Mouse (Mus musculus): ENCODE measurements around the gene Itga10. TPM values are rescaled to one million over a fixed set of nuclear protein-coding genes. Genes with fewer than 3 reads are reported as not detected.
A peak's percentile ranks its signal among the peaks of the same experiment; 100 is the strongest.

Gene Itga10
- total and polyA plus RNA-seq, 2 experiments from 2014 or later: 0.57 to 2.8 TPM

- Histone ChIP-seq H3K9me3 (ENCODE audit: low read length) (no peaks in the 10 kb centered on the region), H3K27me3 (ENCODE audit: insufficient read depth, low read length) (no peaks in the 10 kb centered on the region), H3K36me3 (ENCODE audit: insufficient read depth) (peaks cover 26% of the 10 kb centered on the region; the same call in 1 of the 2 replicates), H3K4me2 (ENCODE audit: low read depth) (peak within 1 kb of the TSS; percentile 83), H3K27ac (ENCODE audit: low read depth, low read length) (peak within 1 kb of the TSS; percentile 90), H3K4me1 (ENCODE audit: insufficient read depth) (peaks cover 19% of the 10 kb centered on the region), H3K4me3 (ENCODE audit: low read depth, low read length) (peak within 1 kb of the TSS; percentile 82), H3K9ac (peak within 1 kb of the TSS; percentile 93)
- ATAC-seq (peak; percentile 94), DNase-seq (peak; percentile 86)
- WGBS: 2% methylated on average over 60 of the region's 60 CpGs
- peak; percentile 65 for TF ChIP-seq CTCF (IDR thresholded peaks at IDR 0.05; ENCODE audit: low read depth)
These were observed 10.2 kb upstream of the Itga10 start, which contains the start of the genes Pex11b and Gm42957 for GRCm38 (mm10) chr3:96634928-96635879. Pex11b (plus strand) TSS chr3:96635376. Gm42957 (plus strand) TSS chr3:96635474.

- peak overlapping the region; percentile 82 for H3K4me3 ChIP-seq (ENCODE audit: low read depth, low read length)
- H3K27me3 ChIP-seq (ENCODE audit: insufficient read depth, low read length): no peaks in the 10 kb centered on the region
- H3K9ac ChIP-seq: peak overlapping the region; percentile 93
- peak overlapping the region; percentile 90 for H3K27ac ChIP-seq (ENCODE audit: low read depth, low read length)
- H3K36me3 ChIP-seq (ENCODE audit: insufficient read depth): peaks cover 27% of the 10 kb centered on the region; the same call in 1 of the 2 replicates
- TF ChIP-seq CTCF (IDR thresholded peaks at IDR 0.05; ENCODE audit: low read depth): no peak
- peaks cover 15% of the 10 kb centered on the region for H3K4me1 ChIP-seq (ENCODE audit: insufficient read depth)
- no peaks in the 10 kb centered on the region for H3K9me3 ChIP-seq (ENCODE audit: low read length)
- DNase-seq (no peak), ATAC-seq (0 out of 2 replicates have a peak, but pooled peaks have one; percentile 1)
- 11% methylated on average over 15 of the region's 15 CpGs for WGBS
- peak overlapping the region; percentile 83 for H3K4me2 ChIP-seq (ENCODE audit: low read depth)
These were observed 9.5 kb upstream of the Itga10 start for GRCm38 (mm10) chr3:96635906-96636305.

- Histone ChIP-seq H3K27me3 (ENCODE audit: insufficient read depth, low read length) (no peaks in the 10 kb centered on the region), H3K9ac (0 out of 2 replicates have a peak overlapping the region, but pooled peaks have one; percentile 93), H3K9me3 (ENCODE audit: low read length) (no peaks in the 10 kb centered on the region), H3K4me3 (ENCODE audit: low read depth, low read length) (peak overlapping the region; percentile 82; the same call in 1 of the 2 replicates), H3K4me1 (ENCODE audit: insufficient read depth) (peaks cover 11% of the 10 kb centered on the region), H3K4me2 (ENCODE audit: low read depth) (peak overlapping the region; percentile 83), H3K27ac (ENCODE audit: low read depth, low read length) (no peak overlapping the region), H3K36me3 (ENCODE audit: insufficient read depth) (peaks cover 26% of the 10 kb centered on the region)
- no peak for TF ChIP-seq CTCF (IDR thresholded peaks at IDR 0.05; ENCODE audit: low read depth)
- DNase-seq (no peak), ATAC-seq (no peak)
- 72% methylated on average over 11 of the region's 11 CpGs for WGBS
These were observed 8.9 kb upstream of the Itga10 start for GRCm38 (mm10) chr3:96636448-96636847.

- ATAC-seq: no peak
- peaks cover 34% of the 10 kb centered on the region for H3K36me3 ChIP-seq (ENCODE audit: insufficient read depth)
- H3K27ac ChIP-seq (ENCODE audit: low read depth, low read length): no peak overlapping the region
- no peaks in the 10 kb centered on the region for H3K9me3 ChIP-seq (ENCODE audit: low read length)
- no peak overlapping the region for H3K4me3 ChIP-seq (ENCODE audit: low read depth, low read length)
- WGBS: 78% methylated on average over 1 of the region's 1 CpGs
- peak; percentile 62 for TF ChIP-seq CTCF (IDR thresholded peaks at IDR 0.05; ENCODE audit: low read depth)
- H3K9ac ChIP-seq: no peak overlapping the region
- peak; percentile 53 for DNase-seq
- H3K27me3 ChIP-seq (ENCODE audit: insufficient read depth, low read length): no peaks in the 10 kb centered on the region
- peaks cover 11% of the 10 kb centered on the region for H3K4me1 ChIP-seq (ENCODE audit: insufficient read depth)
- no peak overlapping the region for H3K4me2 ChIP-seq (ENCODE audit: low read depth)
These were observed 6.2 kb upstream of the Itga10 start for GRCm38 (mm10) chr3:96639219-96639618.

GRCm38 (mm10) chr3:96647365-96647764, 2.0 kb downstream of the Itga10 start:
- no peak overlapping the region for H3K4me3 ChIP-seq (ENCODE audit: low read depth, low read length)
- ATAC-seq (no peak), DNase-seq (no peak)
- WGBS: 91% methylated on average over 3 of the region's 3 CpGs
- H3K4me1 ChIP-seq (ENCODE audit: insufficient read depth): no peaks in the 10 kb centered on the region
- no peaks in the 10 kb centered on the region for H3K27me3 ChIP-seq (ENCODE audit: insufficient read depth, low read length)
- no peak overlapping the region for H3K4me2 ChIP-seq (ENCODE audit: low read depth)
- H3K9me3 ChIP-seq (ENCODE audit: low read length): no peaks in the 10 kb centered on the region
- peaks cover 23% of the 10 kb centered on the region for H3K36me3 ChIP-seq (ENCODE audit: insufficient read depth)
- H3K9ac ChIP-seq: no peak overlapping the region
- no peak overlapping the region for H3K27ac ChIP-seq (ENCODE audit: low read depth, low read length)
- TF ChIP-seq CTCF (IDR thresholded peaks at IDR 0.05; ENCODE audit: low read depth): no peak

- H3K9ac ChIP-seq: no peak overlapping the region
- no peaks in the 10 kb centered on the region for H3K9me3 ChIP-seq (ENCODE audit: low read length)
- DNase-seq (no peak), ATAC-seq (no peak)
- no peak for TF ChIP-seq CTCF (IDR thresholded peaks at IDR 0.05; ENCODE audit: low read depth)
- no peak overlapping the region for H3K27ac ChIP-seq (ENCODE audit: low read depth, low read length)
- no peak overlapping the region for H3K4me3 ChIP-seq (ENCODE audit: low read depth, low read length)
- H3K27me3 ChIP-seq (ENCODE audit: insufficient read depth, low read length): no peaks in the 10 kb centered on the region
- H3K4me1 ChIP-seq (ENCODE audit: insufficient read depth): peaks cover 5% of the 10 kb centered on the region; the same call in 1 of the 2 replicates
- no peak overlapping the region for H3K4me2 ChIP-seq (ENCODE audit: low read depth)
- no peaks in the 10 kb centered on the region for H3K36me3 ChIP-seq (ENCODE audit: insufficient read depth)
- 85% methylated on average over 2 of the region's 2 CpGs for WGBS
These were observed 15.5 kb downstream of the Itga10 start for GRCm38 (mm10) chr3:96660901-96661300.
